Mouse (Mus musculus) megakaryocyte, embryonic 14.5 days (primary cell): ENCODE measurements around the gene March2.

Experiments used
- FLI1 ChIP-seq: IDR thresholded peaks from 2 replicates; pipeline ENCODE4 v1.6.1; 2012; ENCODE audit warnings: low read length, inconsistent platforms, mixed read lengths
- GATA1 ChIP-seq: IDR thresholded peaks from 3 replicates; pipeline ENCODE4 v1.6.1; 2012; ENCODE audit warnings: mixed read lengths, low read length, inconsistent platforms, borderline replicate concordance

- no peak for TF ChIP-seq GATA1
- no peak for TF ChIP-seq FLI1
Measured at GRCm38 (mm10) chr17:33644068-33644467, 74.4 kb downstream of the March2 start.
